Mouse (Mus musculus) forebrain, embryonic 11.5 days (tissue): ENCODE measurements at regions not wholly inside any gene's neighbourhood (a gene's known extent, or its start where the extent isn't known, plus 50 kb on each side); places are given as distances from the start of the nearest gene placed in this dataset.
A peak's percentile ranks its signal among the peaks of the same experiment; 100 is the strongest.

Experiments
- ATAC-seq: fragments of 200-750 bp; cut with Nextera tagmentation; replicated peaks from 2 replicates; pipeline ENCODE4 v1.8.0; 2017; ENCODE audit warnings: moderate TSS enrichment; ENCODE audit not compliant: low FRiP score
- DNase-seq: peaks from one replicate; pipeline ENCODE4 v3.0.0-alpha.2; 2017; ENCODE audit warnings: low spot score
- H3K27ac ChIP-seq: fragments of 300-500 bp; sonication (generic); 2 replicates; pipeline ENCODE4 v1.5.1; 2014; ENCODE audit warnings: low read depth, low read length
- H3K27me3 ChIP-seq: fragments of 300-500 bp; sonication (generic); 2 replicates; pipeline ENCODE4 v1.6.1; 2014; ENCODE audit warnings: mild to moderate bottlenecking, low read length, mixed read lengths; ENCODE audit not compliant: control insufficient read depth, insufficient read depth
- H3K36me3 ChIP-seq: fragments of 300-500 bp; sonication (generic); 2 replicates; pipeline ENCODE4 v1.6.1; 2014; ENCODE audit warnings: mild to moderate bottlenecking, low read length, moderate library complexity, mixed read lengths; ENCODE audit not compliant: control insufficient read depth, insufficient read depth
- H3K4me1 ChIP-seq: fragments of 300-500 bp; sonication (generic); replicated peaks from 2 replicates; pipeline ENCODE4 v1.6.1; 2014; ENCODE audit warnings: low read length, mixed read lengths; ENCODE audit not compliant: control insufficient read depth, insufficient read depth
- H3K4me2 ChIP-seq: fragments of 300-500 bp; sonication (generic); 2 replicates; pipeline ENCODE4 v1.6.1; 2014; ENCODE audit warnings: low read depth, mild to moderate bottlenecking, low read length, moderate library complexity, mixed read lengths; ENCODE audit not compliant: severe bottlenecking
- H3K4me3 ChIP-seq: fragments of 300-500 bp; sonication (generic); 2 replicates; pipeline ENCODE4 v1.5.1; 2014; ENCODE audit warnings: low read depth, low read length
- H3K9ac ChIP-seq: fragments of 300-500 bp; sonication (generic); 2 replicates; pipeline ENCODE4 v1.6.1; 2014; ENCODE audit warnings: low read length
- H3K9me3 ChIP-seq: fragments of 300-500 bp; sonication (generic); 2 replicates; pipeline ENCODE4 v1.6.1; 2016; ENCODE audit warnings: low read length, mixed read lengths; ENCODE audit not compliant: control insufficient read depth
- WGBS: fragments of 180-500 bp; shearing (Covaris S2); extraction: QIAGEN DNeasy Blood & Tissue Kit; methylation state at CpG from one replicate; pipeline ENCODE4 v1.1.7; 2014; 5-methylcytosine and 5-hydroxymethylcytosine counted together

DNA sequence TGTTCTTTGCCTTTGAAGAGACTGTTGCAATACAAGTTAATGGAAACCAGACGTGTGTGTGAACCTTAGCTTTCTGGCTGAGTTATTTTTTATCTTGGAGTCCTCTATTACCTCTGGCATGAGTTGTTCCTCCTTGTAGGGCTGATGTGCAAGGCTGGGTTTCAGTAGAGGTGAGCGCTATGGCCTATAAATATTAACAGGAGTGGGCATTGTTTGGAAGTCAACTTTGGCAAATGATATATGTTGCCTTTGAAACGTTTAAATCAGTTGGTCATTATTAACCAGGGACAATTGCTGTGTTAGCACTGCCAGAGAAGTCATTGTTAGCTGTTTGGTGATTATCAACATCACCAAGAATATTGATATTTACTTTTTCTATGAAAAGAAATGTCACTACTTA is 1352.6 kb downstream of the Gsdmc2 start:
- no peak overlapping the region for H3K27ac ChIP-seq
- no peak overlapping the region for H3K4me3 ChIP-seq
- no peak for ATAC-seq
- H3K9me3 ChIP-seq: no peaks in the 10 kb centered on the region
- H3K9ac ChIP-seq: no peak overlapping the region
- H3K27me3 ChIP-seq: no peaks in the 10 kb centered on the region
- 78% methylated on average over 3 of the region's 3 CpGs for WGBS
- H3K4me2 ChIP-seq: no peak overlapping the region
- DNase-seq: no peak
- H3K4me1 ChIP-seq: peaks cover 3% of the 10 kb centered on the region; the same call in 1 of the 2 replicates
- H3K36me3 ChIP-seq: no peaks in the 10 kb centered on the region

DNA sequence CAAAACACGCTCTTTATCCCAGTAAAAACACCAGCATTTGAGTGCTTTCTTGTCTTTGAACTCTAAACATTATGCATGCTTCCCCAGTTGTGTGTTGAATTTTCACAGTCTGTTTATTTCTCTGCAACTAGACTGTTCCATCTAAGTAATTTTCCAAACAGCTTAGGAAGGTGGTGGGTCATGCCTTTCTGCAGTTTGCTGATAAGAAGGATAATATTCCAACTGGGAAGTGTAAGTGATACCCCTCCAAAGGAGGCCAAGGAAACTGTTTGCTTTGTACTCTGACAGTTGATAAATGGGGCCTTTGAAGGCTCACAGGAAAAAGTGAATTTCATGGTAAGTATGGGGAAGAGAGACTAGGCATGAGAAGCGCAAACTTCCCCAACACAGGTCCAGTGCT is 1354.4 kb downstream of the Gsdmc2 start:
- H3K4me1 ChIP-seq: no peaks in the 10 kb centered on the region
- no peak overlapping the region for H3K4me2 ChIP-seq
- H3K36me3 ChIP-seq: no peaks in the 10 kb centered on the region
- no peaks in the 10 kb centered on the region for H3K9me3 ChIP-seq
- 89% methylated on average over 2 of the region's 2 CpGs for WGBS
- H3K9ac ChIP-seq: no peak overlapping the region
- ATAC-seq (no peak), DNase-seq (no peak)
- H3K27ac ChIP-seq: no peak overlapping the region
- H3K27me3 ChIP-seq: no peaks in the 10 kb centered on the region
- H3K4me3 ChIP-seq: no peak overlapping the region

GRCm38 (mm10) chr15:62486540-62486939 is 1358.4 kb downstream of the Gsdmc2 start:
- no peaks in the 10 kb centered on the region for H3K36me3 ChIP-seq
- ATAC-seq (no peak), DNase-seq (no peak)
- no peaks in the 10 kb centered on the region for H3K27me3 ChIP-seq
- 78% methylated on average over 6 of the region's 6 CpGs for WGBS
- H3K4me3 ChIP-seq: no peak overlapping the region
- no peak overlapping the region for H3K4me2 ChIP-seq
- no peak overlapping the region for H3K9ac ChIP-seq
- H3K9me3 ChIP-seq: no peaks in the 10 kb centered on the region
- H3K27ac ChIP-seq: no peak overlapping the region
- H3K4me1 ChIP-seq: no peaks in the 10 kb centered on the region

GRCm38 (mm10) chr15:62484350-62484749 is 1360.6 kb downstream of the Gsdmc2 start:
- no peak for DNase-seq

GRCm38 (mm10) chr15:62483534-62483933 is 1361.4 kb downstream of the Gsdmc2 start:
- H3K9me3 ChIP-seq: no peaks in the 10 kb centered on the region
- ATAC-seq: no peak
- H3K27me3 ChIP-seq: no peaks in the 10 kb centered on the region
- H3K4me1 ChIP-seq: no peaks in the 10 kb centered on the region
- no peak overlapping the region for H3K9ac ChIP-seq
- no peak for DNase-seq
- WGBS: 92% methylated on average over 1 of the region's 1 CpGs
- H3K27ac ChIP-seq: no peak overlapping the region
- H3K36me3 ChIP-seq: no peaks in the 10 kb centered on the region
- no peak overlapping the region for H3K4me2 ChIP-seq
- no peak overlapping the region for H3K4me3 ChIP-seq

More at GRCm38 (mm10) chr15:62484350-62484749, 1360.6 kb downstream of the Gsdmc2 start:
- Histone ChIP-seq H3K4me3 (no peak overlapping the region), H3K27ac (no peak overlapping the region), H3K27me3 (no peaks in the 10 kb centered on the region), H3K9me3 (no peaks in the 10 kb centered on the region), H3K4me1 (no peaks in the 10 kb centered on the region), H3K9ac (no peak overlapping the region), H3K4me2 (no peak overlapping the region), H3K36me3 (no peaks in the 10 kb centered on the region)
- ATAC-seq: no peak
- WGBS: 88% methylated on average over 3 of the region's 3 CpGs

GRCm38 (mm10) chr15:62482357-62482756 is 1362.6 kb downstream of the Gsdmc2 start:
- ATAC-seq (no peak), DNase-seq (no peak)
- WGBS: 89% methylated on average over 7 of the region's 7 CpGs
- Histone ChIP-seq H3K27ac (no peak overlapping the region), H3K9me3 (no peaks in the 10 kb centered on the region), H3K4me1 (no peaks in the 10 kb centered on the region), H3K4me3 (no peak overlapping the region), H3K4me2 (no peak overlapping the region), H3K27me3 (no peaks in the 10 kb centered on the region), H3K36me3 (no peaks in the 10 kb centered on the region), H3K9ac (no peak overlapping the region)

DNA sequence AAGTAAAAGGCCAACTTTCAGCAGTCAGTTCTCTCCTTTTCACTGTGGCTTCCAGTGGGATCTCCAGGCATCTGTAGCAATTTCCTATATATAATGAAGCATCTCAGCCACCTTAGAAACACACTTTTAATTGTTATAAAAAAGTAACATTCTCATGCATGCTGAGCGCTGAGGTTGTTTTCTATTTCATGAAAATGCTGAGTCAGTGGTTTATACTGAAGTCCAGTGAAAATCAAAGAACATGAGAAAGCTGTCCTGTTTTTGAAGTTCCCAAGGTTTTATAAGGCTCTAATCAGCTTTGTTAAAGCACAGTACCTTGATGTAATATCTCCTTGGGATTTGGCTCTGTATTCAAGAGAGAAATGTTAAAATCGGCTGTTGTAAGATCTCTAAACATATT is 1367.2 kb downstream of the Gsdmc2 start:
- H3K27me3 ChIP-seq: no peaks in the 10 kb centered on the region
- no peak for ATAC-seq
- H3K9ac ChIP-seq: no peak overlapping the region
- H3K4me3 ChIP-seq: no peak overlapping the region
- DNase-seq: no peak
- WGBS: 92% methylated on average over 2 of the region's 2 CpGs
- H3K4me2 ChIP-seq: no peak overlapping the region
- no peaks in the 10 kb centered on the region for H3K4me1 ChIP-seq
- no peaks in the 10 kb centered on the region for H3K36me3 ChIP-seq
- H3K9me3 ChIP-seq: no peaks in the 10 kb centered on the region
- no peak overlapping the region for H3K27ac ChIP-seq

GRCm38 (mm10) chr15:62476452-62476851 is 1368.5 kb downstream of the Gsdmc2 start:
- no peak overlapping the region for H3K4me3 ChIP-seq
- no peak overlapping the region for H3K27ac ChIP-seq
- H3K4me2 ChIP-seq: no peak overlapping the region
- ATAC-seq (no peak), DNase-seq (no peak)
- 90% methylated on average over 4 of the region's 4 CpGs for WGBS
- no peak overlapping the region for H3K9ac ChIP-seq
- no peaks in the 10 kb centered on the region for H3K27me3 ChIP-seq
- H3K9me3 ChIP-seq: no peaks in the 10 kb centered on the region
- no peaks in the 10 kb centered on the region for H3K4me1 ChIP-seq
- H3K36me3 ChIP-seq: no peaks in the 10 kb centered on the region

DNA sequence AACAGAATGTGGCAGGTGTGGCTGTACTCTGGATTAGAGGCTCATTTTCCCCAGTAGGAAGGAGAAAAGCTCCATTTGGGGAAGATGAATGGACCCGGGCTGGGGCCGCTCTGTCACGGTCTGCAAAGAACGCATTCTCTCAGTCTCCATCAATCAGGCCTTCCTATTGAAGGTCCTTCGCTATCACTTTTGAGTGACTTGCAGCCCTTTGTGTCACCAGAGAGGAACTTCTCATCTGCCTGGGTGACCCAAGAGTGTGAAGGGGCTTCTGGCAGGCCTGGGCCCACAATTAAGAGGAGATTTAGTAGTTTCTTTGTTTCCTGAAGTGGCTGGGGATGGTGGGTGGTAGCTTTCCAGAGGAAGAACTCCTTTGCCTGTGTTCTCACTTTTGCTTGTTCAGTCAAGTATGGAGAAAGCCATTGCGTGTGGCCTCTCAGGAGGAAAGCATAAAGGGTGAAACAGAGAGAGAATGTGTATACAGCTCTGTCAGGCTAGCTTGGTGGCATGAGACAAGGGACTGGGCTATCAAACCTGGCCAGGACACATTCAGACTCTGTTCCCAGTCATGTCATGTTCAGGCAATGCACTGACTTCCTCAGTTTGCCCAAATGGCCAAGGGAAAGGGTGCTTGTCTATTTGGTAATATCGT is 1374.2 kb downstream of the Gsdmc2 start:
- WGBS: 28% methylated on average over 7 of the region's 7 CpGs
- no peaks in the 10 kb centered on the region for H3K27me3 ChIP-seq
- 0 out of 2 replicates have a peak, but pooled peaks have one; percentile 21 for ATAC-seq

More for the DNA sequence above, 1374.2 kb downstream of the Gsdmc2 start:
- Histone ChIP-seq H3K27ac (no peak overlapping the region), H3K36me3 (no peaks in the 10 kb centered on the region), H3K4me2 (no peak overlapping the region), H3K9me3 (no peaks in the 10 kb centered on the region), H3K9ac (no peak overlapping the region), H3K4me1 (no peaks in the 10 kb centered on the region), H3K4me3 (no peak overlapping the region)
- no peak for DNase-seq
